Mouse (Mus musculus) limb, embryonic 10.5 days (tissue): ENCODE data around the gene Pcid2. TPM values are rescaled to one million over a fixed set of nuclear protein-coding genes. Genes with fewer than 3 reads are reported as not detected.
"Not testable (repeated sequence)": the region's sequence is repeated elsewhere in the genome, so short reads cannot be mapped to it uniquely, and the experiment has no call there.

ENCODE experiments used
- DNase-seq: peaks from one replicate; pipeline ENCODE4 v3.0.0-alpha.2; 2017; ENCODE audit warnings: low spot score
- H3K27ac ChIP-seq: fragments of 300-500 bp; sonication (generic); 2 replicates; pipeline ENCODE4 v1.5.1; 2016; ENCODE audit warnings: mild to moderate bottlenecking
- H3K27me3 ChIP-seq: fragments of 300-500 bp; sonication (generic); 2 replicates; pipeline ENCODE4 v1.6.1; 2016; ENCODE audit warnings: low read depth, mild to moderate bottlenecking; ENCODE audit not compliant: poor library complexity, severe bottlenecking
- H3K36me3 ChIP-seq: fragments of 300-500 bp; sonication (generic); 2 replicates; pipeline ENCODE4 v1.6.1; 2016; ENCODE audit warnings: mild to moderate bottlenecking, moderate library complexity
- H3K4me1 ChIP-seq: fragments of 300-500 bp; sonication (generic); 2 replicates; pipeline ENCODE4 v1.6.1; 2016
- H3K4me3 ChIP-seq: fragments of 300-500 bp; sonication (generic); 2 replicates; pipeline ENCODE4 v1.5.1; 2016; ENCODE audit warnings: mild to moderate bottlenecking, moderate library complexity
- H3K9me3 ChIP-seq: fragments of 300-500 bp; sonication (generic); replicated peaks from 2 replicates; pipeline ENCODE4 v1.6.1; 2016; ENCODE audit warnings: mild to moderate bottlenecking
- WGBS: fragments of 180-500 bp; shearing (Covaris S2); methylation state at CpG from one replicate; pipeline ENCODE4 v1.1.7; 2016; 5-methylcytosine and 5-hydroxymethylcytosine counted together
- polyA plus RNA-seq: library from polyadenylated mRNA; unstranded; fragments of >200 nt; fragmentation: Nextera tagmentation; extraction: Ambion mirVana; gene quantifications from 2 replicates; pipeline ENCODE4 v1.2.1, GENCODE M21; 2016

Gene Pcid2
- polyA plus RNA-seq = 62.9 and 65.8 TPM in 2 replicates

GRCm38 (mm10) chr8:13105087-13105881 lies at the start of gene Pcid2, which contains the start of gene Cul4a:
Gene Pcid2 (minus strand): TSS chr8:13105459.
Gene Cul4a (plus strand): TSS chr8:13105621.
- Histone ChIP-seq H3K9me3 (no peaks in the 10 kb centered on the region), H3K36me3 (peaks cover 30% of the 10 kb centered on the region), H3K27ac (peak within 1 kb of the TSS; percentile 94), H3K27me3 (no peaks in the 10 kb centered on the region), H3K4me1 (peaks cover 28% of the 10 kb centered on the region), H3K4me3 (peak within 1 kb of the TSS; percentile 81)
- WGBS = under 1% methylated on average over 87 of the region's 87 CpGs
- DNase-seq = peak; percentile 97

- DNase-seq = no peak
- no peak overlapping the region for H3K27ac ChIP-seq
- peaks cover 13% of the 10 kb centered on the region for H3K36me3 ChIP-seq
- no peak overlapping the region for H3K4me3 ChIP-seq
- 81% methylated on average over 9 of the region's 9 CpGs for whole genome bisulfite sequencing
- peaks cover 5% of the 10 kb centered on the region; the same call in 1 of the 2 replicates for H3K4me1 ChIP-seq
- no peaks in the 10 kb centered on the region for H3K9me3 ChIP-seq
- no peaks in the 10 kb centered on the region for H3K27me3 ChIP-seq
Measured at GRCm38 (mm10) chr8:13154099-13154498, 48.8 kb upstream of the Pcid2 start.

- Histone ChIP-seq H3K27me3 (no peaks in the 10 kb centered on the region), H3K27ac (no peak overlapping the region), H3K4me3 (no peak overlapping the region), H3K36me3 (peaks cover 42% of the 10 kb centered on the region), H3K4me1 (no peaks in the 10 kb centered on the region), H3K9me3 (no peaks in the 10 kb centered on the region)
- 90% methylated on average over 2 of the region's 2 CpGs for WGBS
- no peak for DNase-seq
Measured at GRCm38 (mm10) chr8:13150929-13151328, 45.7 kb upstream of the Pcid2 start.

GRCm38 (mm10) chr8:13149866-13150265 lies 44.6 kb upstream of the Pcid2 start:
- Histone ChIP-seq H3K4me1 (no peaks in the 10 kb centered on the region), H3K9me3 (no peaks in the 10 kb centered on the region), H3K36me3 (peaks cover 52% of the 10 kb centered on the region), H3K27me3 (no peaks in the 10 kb centered on the region), H3K27ac (no peak overlapping the region), H3K4me3 (no peak overlapping the region)
- DNase-seq = no peak
- 53% methylated on average over 5 of the region's 5 CpGs for WGBS

- 97% methylated on average over 2 of the region's 2 CpGs for WGBS
- H3K4me3 ChIP-seq = no peak overlapping the region
- H3K4me1 ChIP-seq = no peaks in the 10 kb centered on the region
- peaks cover 58% of the 10 kb centered on the region for H3K36me3 ChIP-seq
- DNase-seq = no peak
- H3K27ac ChIP-seq = no peak overlapping the region
- H3K9me3 ChIP-seq = no peaks in the 10 kb centered on the region
- H3K27me3 ChIP-seq = no peaks in the 10 kb centered on the region
Measured at GRCm38 (mm10) chr8:13149287-13149686, 44.0 kb upstream of the Pcid2 start.

- 88% methylated on average over 2 of the region's 2 CpGs for WGBS
- Histone ChIP-seq H3K36me3 (peaks cover 64% of the 10 kb centered on the region), H3K4me1 (no peaks in the 10 kb centered on the region), H3K27me3 (no peaks in the 10 kb centered on the region), H3K27ac (no peak overlapping the region), H3K4me3 (no peak overlapping the region), H3K9me3 (no peaks in the 10 kb centered on the region)
- DNase-seq = no peak
Measured at GRCm38 (mm10) chr8:13148476-13148875, 43.2 kb upstream of the Pcid2 start.

- H3K9me3 ChIP-seq = no peaks in the 10 kb centered on the region
- H3K4me1 ChIP-seq = no peaks in the 10 kb centered on the region
- H3K36me3 ChIP-seq = peaks cover 98% of the 10 kb centered on the region
- no peaks in the 10 kb centered on the region for H3K27me3 ChIP-seq
- DNase-seq = no peak
- 90% methylated on average over 5 of the region's 5 CpGs for WGBS
- H3K27ac ChIP-seq = no peak overlapping the region
- no peak overlapping the region for H3K4me3 ChIP-seq
Measured at GRCm38 (mm10) chr8:13141681-13142080, 36.4 kb upstream of the Pcid2 start.

- Histone ChIP-seq H3K27me3 (no peaks in the 10 kb centered on the region), H3K4me1 (no peaks in the 10 kb centered on the region), H3K36me3 (peaks cover 98% of the 10 kb centered on the region), H3K27ac (no peak overlapping the region), H3K4me3 (no peak overlapping the region), H3K9me3 (no peaks in the 10 kb centered on the region)
- WGBS = 93% methylated on average over 6 of the region's 6 CpGs
- DNase-seq = no peak
Measured at GRCm38 (mm10) chr8:13139641-13140182, 34.5 kb upstream of the Pcid2 start.

- H3K4me1 ChIP-seq, DNase-seq, H3K27ac ChIP-seq, H3K9me3 ChIP-seq, H3K27me3 ChIP-seq, H3K4me3 ChIP-seq: not testable (repeated sequence)
- H3K36me3 ChIP-seq = peaks cover 96% of the 10 kb centered on the region
- 74% methylated on average over 9 of the region's 9 CpGs for WGBS
Measured at GRCm38 (mm10) chr8:13132220-13132619, 27.0 kb upstream of the Pcid2 start.

GRCm38 (mm10) chr8:13124897-13125296 lies 19.6 kb upstream of the Pcid2 start:
- H3K36me3 ChIP-seq = peaks cover 92% of the 10 kb centered on the region
- H3K27me3 ChIP-seq = no peaks in the 10 kb centered on the region
- DNase-seq = no peak
- H3K27ac ChIP-seq = no peak overlapping the region
- H3K4me3 ChIP-seq = no peak overlapping the region
- no peaks in the 10 kb centered on the region for H3K9me3 ChIP-seq
- 93% methylated on average over 8 of the region's 8 CpGs for WGBS
- H3K4me1 ChIP-seq = no peaks in the 10 kb centered on the region

GRCm38 (mm10) chr8:13122887-13123421 lies 17.7 kb upstream of the Pcid2 start:
- Histone ChIP-seq H3K27ac (no peak overlapping the region), H3K9me3 (no peaks in the 10 kb centered on the region), H3K27me3 (no peaks in the 10 kb centered on the region), H3K36me3 (peaks cover 91% of the 10 kb centered on the region), H3K4me1 (no peaks in the 10 kb centered on the region), H3K4me3 (no peak overlapping the region)
- DNase-seq = no peak
- 93% methylated on average over 7 of the region's 7 CpGs for WGBS

- H3K4me1 ChIP-seq = no peaks in the 10 kb centered on the region
- no peak overlapping the region for H3K4me3 ChIP-seq
- no peaks in the 10 kb centered on the region for H3K27me3 ChIP-seq
- no peaks in the 10 kb centered on the region for H3K9me3 ChIP-seq
- WGBS = 88% methylated on average over 7 of the region's 7 CpGs
- DNase-seq = no peak
- H3K27ac ChIP-seq = no peak overlapping the region
- H3K36me3 ChIP-seq = peaks cover 80% of the 10 kb centered on the region
Measured at GRCm38 (mm10) chr8:13120882-13121665, 15.8 kb upstream of the Pcid2 start.

- Histone ChIP-seq H3K4me1 (no peaks in the 10 kb centered on the region), H3K9me3 (no peaks in the 10 kb centered on the region), H3K27ac (no peak overlapping the region), H3K4me3 (no peak overlapping the region), H3K27me3 (no peaks in the 10 kb centered on the region), H3K36me3 (peaks cover 79% of the 10 kb centered on the region)
- 88% methylated on average over 3 of the region's 3 CpGs for WGBS
- DNase-seq = no peak
Measured at GRCm38 (mm10) chr8:13118516-13118915, 13.3 kb upstream of the Pcid2 start.
